Comparison of ENCODE assay signal across 20 mouse cellular contexts in genomic region chr15:84817589-84817988, GRCm38 (mm10). TPM values are rescaled to one million over a fixed set of nuclear protein-coding genes. Genes with fewer than 3 reads are reported as not detected.
"Had no signal": no experiment of that assay in that cellular context is flagged by ENCODE, and none has a peak within 500 bp of the region (broad histone marks: within the 10 kb centered on the region; RNA-seq: fewer than 3 reads in every experiment).

No protein-coding gene starts in this region.

- H3K9ac ChIP-seq: liver, embryonic 14.5 days; lung, embryonic 14.5 days; midbrain, embryonic 12.5 days; midbrain, embryonic 15.5 days; neural tube, embryonic 13.5 days; neural tube, embryonic 15.5 days; stomach, embryonic 15.5 days had no signal

- H3K9me3 ChIP-seq: midbrain, embryonic 10.5 days; midbrain, embryonic 12.5 days; midbrain, embryonic 15.5 days; neural tube, embryonic 13.5 days; neural tube, embryonic 15.5 days; stomach, embryonic 15.5 days had no signal

- H3K36me3 ChIP-seq: midbrain, embryonic 15.5 days; neural tube, embryonic 15.5 days; stomach, embryonic 15.5 days had no signal

- ATAC-seq: midbrain, embryonic 15.5 days had no signal

- H3K27me3 ChIP-seq: midbrain, embryonic 12.5 days; midbrain, embryonic 15.5 days; neural tube, embryonic 13.5 days; neural tube, embryonic 15.5 days; stomach, embryonic 15.5 days had no signal

- H3K4me1 ChIP-seq: stomach, embryonic 15.5 days had no signal

- H3K4me3 ChIP-seq: midbrain, embryonic 10.5 days; midbrain, embryonic 12.5 days; midbrain, embryonic 15.5 days; myocyte; neural tube, embryonic 13.5 days; neural tube, embryonic 15.5 days; stomach, embryonic 15.5 days had no signal

- H3K27ac ChIP-seq: liver, embryonic 14.5 days; midbrain, embryonic 10.5 days; midbrain, embryonic 12.5 days; midbrain, embryonic 15.5 days; neural tube, embryonic 15.5 days; stomach, embryonic 15.5 days had no signal

- H3K4me2 ChIP-seq: lung, embryonic 14.5 days; midbrain, embryonic 12.5 days; midbrain, embryonic 15.5 days; neural tube, embryonic 13.5 days; neural tube, embryonic 15.5 days; stomach, embryonic 15.5 days had no signal

- DNase-seq: lung, adult 18-20 months; lung, embryonic 14.5 days; lung, postnatal 10 days; lung, postnatal 4 days; retina, postnatal 1 day; right cerebral cortex, adult 18-20 months; right cerebral cortex, postnatal 25 days; spleen, adult 18-20 months; thymus, adult 2 months; thymus, postnatal 25 days; thymus, postnatal 4 days had no signal

RNA-seq across cellular contexts. Expression of gene Phf21b, which starts 38.3 kb away (rescaled TPM):
- polyA plus RNA-seq: liver, embryonic 16.5 days had no signal
